Comparison of ENCODE assay signal across 14 mouse cellular contexts in genomic region chr1:156808332-156808731, GRCm38 (mm10). TPM values are rescaled to one million over a fixed set of nuclear protein-coding genes. Genes with fewer than 3 reads are reported as not detected.
DNase-seq lines count a peak whose midpoint lies in the region; ATAC-seq lines count a peak whose summit lies in the region.
"Had no signal": no experiment of that assay in that cellular context is flagged by ENCODE, and none has a peak within 500 bp of the region (broad histone marks: within the 10 kb centered on the region; RNA-seq: fewer than 3 reads in every experiment).

No protein-coding gene starts in this region.

- H3K27me3 ChIP-seq in limb, embryonic 12.5 days: no peaks in the 10 kb centered on the region
- no peaks in the 10 kb centered on the region for H3K27me3 ChIP-seq in limb, embryonic 10.5 days (ENCODE audit: low read depth, poor library complexity, severe bottlenecking)
- H3K27me3 ChIP-seq in embryonic facial prominence, embryonic 14.5 days (replicated peaks; ENCODE audit: control insufficient read depth, insufficient read depth, low read length): no peaks in the 10 kb centered on the region
- H3K27me3 ChIP-seq in kidney, embryonic 14.5 days (ENCODE audit: control insufficient read depth, insufficient read depth, low read length): no peaks in the 10 kb centered on the region
- no peaks in the 10 kb centered on the region for H3K27me3 ChIP-seq in liver, embryonic 16.5 days (ENCODE audit: control insufficient read depth, insufficient read depth, low read depth, low read length)
- no peaks in the 10 kb centered on the region for H3K27me3 ChIP-seq in hindbrain, embryonic 16.5 days (replicated peaks; ENCODE audit: control insufficient read depth, insufficient read depth, low read length)

- H3K9me3 ChIP-seq in limb, embryonic 12.5 days: no peaks in the 10 kb centered on the region
- H3K9me3 ChIP-seq in limb, embryonic 10.5 days (replicated peaks): no peaks in the 10 kb centered on the region
- no peaks in the 10 kb centered on the region for H3K9me3 ChIP-seq in embryonic facial prominence, embryonic 14.5 days (ENCODE audit: control insufficient read depth, low read length)
- H3K9me3 ChIP-seq in kidney, embryonic 14.5 days (ENCODE audit: control insufficient read depth, low read length): no peaks in the 10 kb centered on the region
- no peaks in the 10 kb centered on the region for H3K9me3 ChIP-seq in liver, embryonic 16.5 days (replicated peaks; ENCODE audit: control insufficient read depth, low read length)
- H3K9me3 ChIP-seq in hindbrain, embryonic 16.5 days (ENCODE audit: control insufficient read depth, low read length): no peaks in the 10 kb centered on the region

- DNase-seq in limb, embryonic 10.5 days (ENCODE audit: low spot score): no peak
- DNase-seq in embryonic facial prominence, embryonic 14.5 days (ENCODE audit: low spot score): no peak
- DNase-seq in neural tube, embryonic 10.5 days (ENCODE audit: extremely low spot score, low spot score): no peak
- no peak for DNase-seq in heart, postnatal 4 days
- DNase-seq: adrenal gland, postnatal 14 days; cerebellum, adult 11-12 months; lung, adult 2 months had no signal

- H3K9ac ChIP-seq in limb, embryonic 12.5 days (replicated peaks): no peak overlapping the region
- H3K9ac ChIP-seq in embryonic facial prominence, embryonic 14.5 days (ENCODE audit: low read depth, low read length): no peak overlapping the region
- no peak overlapping the region for H3K9ac ChIP-seq in kidney, embryonic 14.5 days (ENCODE audit: low read depth, low read length)
- no peak overlapping the region for H3K9ac ChIP-seq in liver, embryonic 16.5 days (ENCODE audit: low read depth, low read length)
- no peak overlapping the region for H3K9ac ChIP-seq in hindbrain, embryonic 16.5 days (ENCODE audit: low read depth, low read length)

- peak overlapping the region; percentile 56; the same call in 1 of the 2 replicates for H3K27ac ChIP-seq in limb, embryonic 12.5 days
- H3K27ac ChIP-seq in limb, embryonic 10.5 days: no peak overlapping the region
- H3K27ac ChIP-seq in embryonic facial prominence, embryonic 14.5 days (replicated peaks; ENCODE audit: low read depth, low read length): peak overlapping the region; percentile 53
- H3K27ac ChIP-seq in kidney, embryonic 14.5 days (ENCODE audit: low read depth, low read length): peak overlapping the region; percentile 70
- H3K27ac ChIP-seq in liver, embryonic 16.5 days (ENCODE audit: low read length): no peak overlapping the region
- no peak overlapping the region for H3K27ac ChIP-seq in hindbrain, embryonic 16.5 days (ENCODE audit: low read depth, low read length)

- 77% methylated on average over 10 of the region's 10 CpGs for WGBS in limb, embryonic 12.5 days
- whole genome bisulfite sequencing in limb, embryonic 10.5 days: 89% methylated on average over 10 of the region's 10 CpGs
- 49% methylated on average over 10 of the region's 10 CpGs for WGBS in embryonic facial prominence, embryonic 14.5 days
- 65% methylated on average over 10 of the region's 10 CpGs for WGBS in kidney, embryonic 14.5 days
- WGBS in liver, embryonic 16.5 days (ENCODE audit: insufficient replicate concordance): 61% methylated on average over 10 of the region's 10 CpGs
- 46% methylated on average over 10 of the region's 10 CpGs for WGBS in hindbrain, embryonic 16.5 days

- H3K4me1 ChIP-seq in limb, embryonic 12.5 days (replicated peaks): no peaks in the 10 kb centered on the region
- H3K4me1 ChIP-seq in limb, embryonic 10.5 days: no peaks in the 10 kb centered on the region
- H3K4me1 ChIP-seq in embryonic facial prominence, embryonic 14.5 days (ENCODE audit: control insufficient read depth, insufficient read depth, low read length): 0 out of 2 replicates have a peak, but pooled peaks cover 2% of the 10 kb centered on the region
- 0 out of 2 replicates have a peak, but pooled peaks cover 2% of the 10 kb centered on the region for H3K4me1 ChIP-seq in kidney, embryonic 14.5 days (ENCODE audit: control insufficient read depth, insufficient read depth, low read length)
- no peaks in the 10 kb centered on the region; the same call in 1 of the 2 replicates for H3K4me1 ChIP-seq in liver, embryonic 16.5 days (ENCODE audit: control insufficient read depth, low read depth, low read length)
- H3K4me1 ChIP-seq in hindbrain, embryonic 16.5 days (ENCODE audit: control insufficient read depth, insufficient read depth, low read depth, low read length): no peaks in the 10 kb centered on the region

- ATAC-seq in limb, embryonic 12.5 days (ENCODE audit: insufficient number of reproducible peaks, insufficient read depth, low FRiP score, low TSS enrichment, low read depth): no peak
- peak; percentile 53; the same call in 1 of the 2 replicates for ATAC-seq in embryonic facial prominence, embryonic 14.5 days (ENCODE audit: low read depth)
- ATAC-seq in kidney, embryonic 14.5 days (ENCODE audit: low FRiP score, low TSS enrichment): no peak; the same call in 1 of the 2 replicates
- ATAC-seq in liver, embryonic 16.5 days (ENCODE audit: low read depth): peak; percentile 53; the same call in 1 of the 2 replicates
- ATAC-seq in hindbrain, embryonic 16.5 days: no peak
- ATAC-seq: CD4-positive, CD25-positive, alpha-beta regulatory T cell, adult 4 months had no signal

- H3K4me2 ChIP-seq in limb, embryonic 12.5 days: no peak overlapping the region
- no peak overlapping the region for H3K4me2 ChIP-seq in embryonic facial prominence, embryonic 14.5 days (ENCODE audit: low read depth, low read length)
- H3K4me2 ChIP-seq in kidney, embryonic 14.5 days (replicated peaks; ENCODE audit: low read depth, low read length): no peak overlapping the region
- H3K4me2 ChIP-seq in liver, embryonic 16.5 days (ENCODE audit: low read depth, low read length): no peak overlapping the region
- no peak overlapping the region for H3K4me2 ChIP-seq in hindbrain, embryonic 16.5 days (ENCODE audit: low read length)

- H3K36me3 ChIP-seq in limb, embryonic 12.5 days: peaks cover 23% of the 10 kb centered on the region
- peaks cover 52% of the 10 kb centered on the region for H3K36me3 ChIP-seq in limb, embryonic 10.5 days
- H3K36me3 ChIP-seq in embryonic facial prominence, embryonic 14.5 days (ENCODE audit: control insufficient read depth, insufficient read depth, low read length): 0 out of 2 replicates have a peak, but pooled peaks cover 5% of the 10 kb centered on the region
- H3K36me3 ChIP-seq in kidney, embryonic 14.5 days (ENCODE audit: control insufficient read depth, insufficient read depth, low read length): peaks cover 6% of the 10 kb centered on the region; the same call in 1 of the 2 replicates
- H3K36me3 ChIP-seq in liver, embryonic 16.5 days (ENCODE audit: control insufficient read depth, insufficient read depth): no peaks in the 10 kb centered on the region
- H3K36me3 ChIP-seq in hindbrain, embryonic 16.5 days (ENCODE audit: control insufficient read depth, insufficient read depth, low read length): peaks cover 9% of the 10 kb centered on the region; the same call in 1 of the 2 replicates

- H3K4me3 ChIP-seq in limb, embryonic 12.5 days (replicated peaks): no peak overlapping the region
- no peak overlapping the region for H3K4me3 ChIP-seq in limb, embryonic 10.5 days
- no peak overlapping the region for H3K4me3 ChIP-seq in embryonic facial prominence, embryonic 14.5 days (ENCODE audit: low read depth, low read length)
- no peak overlapping the region for H3K4me3 ChIP-seq in kidney, embryonic 14.5 days (ENCODE audit: low read length)
- H3K4me3 ChIP-seq in liver, embryonic 16.5 days (ENCODE audit: low read depth, low read length): no peak overlapping the region
- H3K4me3 ChIP-seq in hindbrain, embryonic 16.5 days (ENCODE audit: low read length): no peak overlapping the region

RNA-seq across cellular contexts. Expression of gene Angptl1, which starts 30.0 kb away (rescaled TPM):
- 12.8 and 14.0 TPM in 2 replicates for polyA plus RNA-seq in limb, embryonic 12.5 days (2016; fragmentation: Nextera tagmentation; extraction: Ambion mirVana)
- polyA plus RNA-seq in limb, embryonic 10.5 days (2016; fragmentation: Nextera tagmentation; extraction: Ambion mirVana): 1.7 and 2.4 TPM in 2 replicates
- polyA plus RNA-seq in embryonic facial prominence, embryonic 14.5 days (2014; fragmentation: Nextera tagmentation; extraction: Ambion mirVana): 72.0 TPM in 2 replicates
- 1.4 and 1.5 TPM in 2 replicates for polyA plus RNA-seq in kidney, embryonic 14.5 days (2014; fragmentation: Nextera tagmentation; extraction: Ambion mirVana)
- polyA plus RNA-seq in liver, embryonic 16.5 days (2015; fragmentation: Nextera tagmentation; extraction: Ambion mirVana): 0.32 and 0.41 TPM in 2 replicates
- polyA plus RNA-seq in hindbrain, embryonic 16.5 days (2015; fragmentation: Nextera tagmentation; extraction: Ambion mirVana): 1.7 and 3.5 TPM in 2 replicates
- 1 to 10 TPM; 2.3 to 2.9 TPM for total RNA-seq in heart, postnatal 4 days (2021)
- total RNA-seq: granulocyte monocyte progenitor cell, adult 5-6 weeks; monocyte, adult 5-6 weeks had no signal

Comparison
In these comparisons a context has a peak if more than half of its experiments do, and no peak if none do; other contexts are left out.
1. H3K27ac ChIP-seq: peak in limb, embryonic 12.5 days (single experiment), embryonic facial prominence, embryonic 14.5 days (single experiment) and kidney, embryonic 14.5 days (single experiment); none in limb, embryonic 10.5 days (single experiment), liver, embryonic 16.5 days (single experiment) and hindbrain, embryonic 16.5 days (single experiment).
2. ATAC-seq: peak in embryonic facial prominence, embryonic 14.5 days (single experiment) and liver, embryonic 16.5 days (single experiment); none in limb, embryonic 12.5 days (single experiment), kidney, embryonic 14.5 days (single experiment) and hindbrain, embryonic 16.5 days (single experiment).